Mouse (Mus musculus): ENCODE measurements around the gene Cst12. TPM values are rescaled to one million over a fixed set of nuclear protein-coding genes. Genes with fewer than 3 reads are reported as not detected.
A peak's percentile ranks its signal among the peaks of the same experiment; 100 is the strongest.

Cst12 gene
- not detected in 2 replicates for polyA plus RNA-seq (2015; fragmentation: Nextera tagmentation; extraction: Ambion mirVana)

GRCm38 (mm10) chr2:148789142-148789541, at the start of gene Cst12:
Cst12 (plus strand) TSS chr2:148789361.
- TF ChIP-seq CTCF (IDR thresholded peaks at IDR 0.05): no peak
- no peak for TF ChIP-seq EP300 (IDR thresholded peaks at IDR 0.05)
- 91% methylated on average over 6 of the region's 6 CpGs for WGBS

GRCm38 (mm10) chr2:148743001-148743400, 46.2 kb upstream of the Cst12 start:
- ATAC-seq (no peak), DNase-seq (ENCODE audit: low spot score) (no peak)
- no peaks in the 10 kb centered on the region for H3K4me1 ChIP-seq (ENCODE audit: insufficient read depth, low read depth, low read length)
- H3K4me3 ChIP-seq (ENCODE audit: low read depth, low read length): no peak overlapping the region
- WGBS: 57% methylated on average over 3 of the region's 3 CpGs
- H3K9ac ChIP-seq (replicated peaks; ENCODE audit: low read depth): no peak overlapping the region
- no peak overlapping the region for H3K4me2 ChIP-seq (replicated peaks; ENCODE audit: low read depth, low read length)
- no peak overlapping the region for H3K27ac ChIP-seq (ENCODE audit: low read length)
- H3K9me3 ChIP-seq (ENCODE audit: low read length): no peaks in the 10 kb centered on the region
- no peaks in the 10 kb centered on the region for H3K36me3 ChIP-seq (ENCODE audit: insufficient read depth, low read length)
- TF ChIP-seq CTCF (IDR thresholded peaks at IDR 0.05): no peak
- no peak for TF ChIP-seq EP300 (IDR thresholded peaks at IDR 0.05)
- no peaks in the 10 kb centered on the region for H3K27me3 ChIP-seq (replicated peaks; ENCODE audit: insufficient read depth, low read length)

More at GRCm38 (mm10) chr2:148789142-148789541, at the start of gene Cst12:
- H3K36me3 ChIP-seq (ENCODE audit: insufficient read depth, low read length): no peaks in the 10 kb centered on the region
- no peaks in the 10 kb centered on the region for H3K9me3 ChIP-seq (ENCODE audit: low read length)
- no peak for ATAC-seq
- H3K9ac ChIP-seq (replicated peaks; ENCODE audit: low read depth): no peak within 1 kb of the TSS
- no peak for DNase-seq (ENCODE audit: low spot score)
- no peaks in the 10 kb centered on the region for H3K27me3 ChIP-seq (replicated peaks; ENCODE audit: insufficient read depth, low read length)
- no peak within 1 kb of the TSS for H3K4me3 ChIP-seq (ENCODE audit: low read depth, low read length)
- H3K4me1 ChIP-seq (ENCODE audit: insufficient read depth, low read depth, low read length): no peaks in the 10 kb centered on the region
- no peak within 1 kb of the TSS for H3K4me2 ChIP-seq (replicated peaks; ENCODE audit: low read depth, low read length)
- no peak within 1 kb of the TSS for H3K27ac ChIP-seq (ENCODE audit: low read length)

GRCm38 (mm10) chr2:148743846-148744407, 45.2 kb upstream of the Cst12 start:
- no peaks in the 10 kb centered on the region for H3K4me1 ChIP-seq (ENCODE audit: insufficient read depth, low read depth, low read length)
- H3K36me3 ChIP-seq (ENCODE audit: insufficient read depth, low read length): no peaks in the 10 kb centered on the region
- H3K27me3 ChIP-seq (replicated peaks; ENCODE audit: insufficient read depth, low read length): no peaks in the 10 kb centered on the region
- no peak overlapping the region for H3K4me3 ChIP-seq (ENCODE audit: low read depth, low read length)
- H3K4me2 ChIP-seq (replicated peaks; ENCODE audit: low read depth, low read length): no peak overlapping the region
- WGBS: 68% methylated on average over 3 of the region's 3 CpGs
- DNase-seq (ENCODE audit: low spot score) (no peak), ATAC-seq (no peak)
- H3K27ac ChIP-seq (ENCODE audit: low read length): no peak overlapping the region
- no peaks in the 10 kb centered on the region for H3K9me3 ChIP-seq (ENCODE audit: low read length)
- TF ChIP-seq EP300 (IDR thresholded peaks at IDR 0.05) (no peak), CTCF (IDR thresholded peaks at IDR 0.05) (no peak)
- H3K9ac ChIP-seq (replicated peaks; ENCODE audit: low read depth): no peak overlapping the region

GRCm38 (mm10) chr2:148750058-148750457, 39.1 kb upstream of the Cst12 start, which contains the start of gene Cstl1:
Cstl1 (plus strand) TSS chr2:148750358.
- H3K36me3 ChIP-seq (ENCODE audit: insufficient read depth, low read length): no peaks in the 10 kb centered on the region
- no peaks in the 10 kb centered on the region for H3K4me1 ChIP-seq (ENCODE audit: insufficient read depth, low read depth, low read length)
- TF ChIP-seq EP300 (IDR thresholded peaks at IDR 0.05) (no peak), CTCF (IDR thresholded peaks at IDR 0.05) (no peak)
- WGBS: 92% methylated on average over 1 of the region's 1 CpGs
- ATAC-seq (no peak), DNase-seq (ENCODE audit: low spot score) (no peak)
- H3K9ac ChIP-seq (replicated peaks; ENCODE audit: low read depth): no peak within 1 kb of the TSS
- no peaks in the 10 kb centered on the region for H3K27me3 ChIP-seq (replicated peaks; ENCODE audit: insufficient read depth, low read length)
- no peak within 1 kb of the TSS for H3K4me2 ChIP-seq (replicated peaks; ENCODE audit: low read depth, low read length)
- H3K9me3 ChIP-seq (ENCODE audit: low read length): no peaks in the 10 kb centered on the region
- H3K27ac ChIP-seq (ENCODE audit: low read length): no peak within 1 kb of the TSS
- no peak within 1 kb of the TSS for H3K4me3 ChIP-seq (ENCODE audit: low read depth, low read length)

GRCm38 (mm10) chr2:148751893-148752813, 37.0 kb upstream of the Cst12 start:
- H3K27ac ChIP-seq (ENCODE audit: low read length): no peak overlapping the region
- peak; percentile 81 for ATAC-seq
- H3K4me3 ChIP-seq (ENCODE audit: low read depth, low read length): 0 out of 2 replicates have a peak overlapping the region, but pooled peaks have one; percentile 8
- 16% methylated on average over 15 of the region's 15 CpGs for WGBS
- peak overlapping the region; percentile 40 for H3K4me2 ChIP-seq (replicated peaks; ENCODE audit: low read depth, low read length)
- H3K4me1 ChIP-seq (ENCODE audit: insufficient read depth, low read depth, low read length): no peaks in the 10 kb centered on the region
- H3K9me3 ChIP-seq (ENCODE audit: low read length): no peaks in the 10 kb centered on the region
- H3K9ac ChIP-seq (replicated peaks; ENCODE audit: low read depth): no peak overlapping the region
- H3K27me3 ChIP-seq (replicated peaks; ENCODE audit: insufficient read depth, low read length): no peaks in the 10 kb centered on the region
- no peaks in the 10 kb centered on the region for H3K36me3 ChIP-seq (ENCODE audit: insufficient read depth, low read length)
- TF ChIP-seq EP300 (IDR thresholded peaks at IDR 0.05) (0 out of 2 replicates have a peak, but pooled peaks have one; percentile 38), CTCF (IDR thresholded peaks at IDR 0.05) (peak; percentile 83)
- DNase-seq (ENCODE audit: low spot score): peak; percentile 94

- Histone ChIP-seq H3K9me3 (ENCODE audit: low read length) (no peaks in the 10 kb centered on the region), H3K9ac (replicated peaks; ENCODE audit: low read depth) (no peak overlapping the region), H3K4me2 (replicated peaks; ENCODE audit: low read depth, low read length) (no peak overlapping the region), H3K27ac (ENCODE audit: low read length) (no peak overlapping the region), H3K4me3 (ENCODE audit: low read depth, low read length) (no peak overlapping the region), H3K36me3 (ENCODE audit: insufficient read depth, low read length) (no peaks in the 10 kb centered on the region), H3K27me3 (replicated peaks; ENCODE audit: insufficient read depth, low read length) (no peaks in the 10 kb centered on the region), H3K4me1 (ENCODE audit: insufficient read depth, low read depth, low read length) (no peaks in the 10 kb centered on the region)
- ATAC-seq: no peak
- no peak for DNase-seq (ENCODE audit: low spot score)
- TF ChIP-seq CTCF (IDR thresholded peaks at IDR 0.05) (no peak), EP300 (IDR thresholded peaks at IDR 0.05) (no peak)
- WGBS: 50% methylated on average over 1 of the region's 1 CpGs
Measured at GRCm38 (mm10) chr2:148754310-148754846, 34.8 kb upstream of the Cst12 start.
